Mouse (Mus musculus): Measurements from ENCODE around the gene Inpp5f. TPM values are rescaled to one million over a fixed set of nuclear protein-coding genes. Genes with fewer than 3 reads are reported as not detected.

Inpp5f gene
- polyA plus RNA-seq, 1 experiment: 3.6 TPM

GRCm38 (mm10) chr7:128678546-128678945 is 67.4 kb downstream of the Inpp5f start:
- H3K79me2 ChIP-seq (ENCODE audit: control insufficient read depth, insufficient read depth): no peaks in the 10 kb centered on the region
- TF ChIP-seq TCF12 (IDR thresholded peaks at IDR 0.05; ENCODE audit: insufficient read depth, poor library complexity, severe bottlenecking) (no peak), MYOD1 (IDR thresholded peaks at IDR 0.05; ENCODE audit: control insufficient read depth in 1 of 3, insufficient read length in 2 of 3, low read depth in 2 of 3) (no peak), E2F4 (IDR thresholded peaks at IDR 0.05; ENCODE audit: insufficient read depth) (no peak), MYOG (IDR thresholded peaks at IDR 0.05; ENCODE audit: control insufficient read depth in 1 of 3, insufficient read depth in 1 of 3, insufficient read length in 2 of 3, low read depth in 2 of 3) (no peak), MAX (IDR thresholded peaks at IDR 0.05; ENCODE audit: low read depth) (no peak), REST (IDR thresholded peaks at IDR 0.05; ENCODE audit: insufficient read depth, insufficient read length) (no peak), TCF3 (IDR thresholded peaks at IDR 0.05; ENCODE audit: insufficient read length, low read depth) (no peak), SRF (IDR thresholded peaks at IDR 0.05; ENCODE audit: control insufficient read depth, insufficient read length, low read depth) (no peak), POLR2AphosphoS2 (IDR thresholded peaks at IDR 0.05; ENCODE audit: insufficient read length, low read depth) (no peak), CEBPB (IDR thresholded peaks at IDR 0.05; ENCODE audit: insufficient read depth, poor library complexity, severe bottlenecking) (no peak), USF1 (IDR thresholded peaks at IDR 0.05; ENCODE audit: low read depth) (no peak), POLR2A (IDR thresholded peaks at IDR 0.05; ENCODE audit: insufficient read length, low read depth) (no peak)
- no peak overlapping the region for H3ac ChIP-seq (ENCODE audit: control insufficient read depth, insufficient read length)
- no peak overlapping the region for H3K4me3 ChIP-seq
- H3K36me3 ChIP-seq (ENCODE audit: control insufficient read depth, insufficient read depth): peaks cover 13% of the 10 kb centered on the region
- H3K27me3 ChIP-seq (ENCODE audit: control insufficient read depth, insufficient read depth, insufficient read length): no peaks in the 10 kb centered on the region
- H3K4me2 ChIP-seq (ENCODE audit: low read depth): no peak overlapping the region

GRCm38 (mm10) chr7:128687821-128688564 is 76.9 kb downstream of the Inpp5f start:
- H3K27me3 ChIP-seq (ENCODE audit: control insufficient read depth, insufficient read depth, insufficient read length): no peaks in the 10 kb centered on the region
- H3K36me3 ChIP-seq (ENCODE audit: control insufficient read depth, insufficient read depth): peaks cover 18% of the 10 kb centered on the region
- peak overlapping the region; percentile 38 for H3K4me2 ChIP-seq (ENCODE audit: low read depth)
- TF ChIP-seq SRF (IDR thresholded peaks at IDR 0.05; ENCODE audit: control insufficient read depth, insufficient read length, low read depth) (no peak), REST (IDR thresholded peaks at IDR 0.05; ENCODE audit: insufficient read depth, insufficient read length) (peak; percentile 73)
- no peak overlapping the region for H3ac ChIP-seq (ENCODE audit: control insufficient read depth, insufficient read length)
- no peak overlapping the region for H3K4me3 ChIP-seq
- no peaks in the 10 kb centered on the region for H3K79me2 ChIP-seq (ENCODE audit: control insufficient read depth, insufficient read depth)

- Histone ChIP-seq H3ac (ENCODE audit: control insufficient read depth, insufficient read length) (no peak overlapping the region), H3K4me2 (ENCODE audit: low read depth) (no peak overlapping the region), H3K36me3 (ENCODE audit: control insufficient read depth, insufficient read depth) (peaks cover 18% of the 10 kb centered on the region), H3K27me3 (ENCODE audit: control insufficient read depth, insufficient read depth, insufficient read length) (no peaks in the 10 kb centered on the region), H3K4me3 (no peak overlapping the region), H3K79me2 (ENCODE audit: control insufficient read depth, insufficient read depth) (no peaks in the 10 kb centered on the region)
- TF ChIP-seq USF1 (IDR thresholded peaks at IDR 0.05; ENCODE audit: low read depth) (no peak), POLR2A (IDR thresholded peaks at IDR 0.05; ENCODE audit: insufficient read length, low read depth) (no peak), TCF3 (IDR thresholded peaks at IDR 0.05; ENCODE audit: insufficient read length, low read depth) (no peak), REST (IDR thresholded peaks at IDR 0.05; ENCODE audit: insufficient read depth, insufficient read length) (no peak), MAX (IDR thresholded peaks at IDR 0.05; ENCODE audit: low read depth) (no peak), POLR2AphosphoS2 (IDR thresholded peaks at IDR 0.05; ENCODE audit: insufficient read length, low read depth) (no peak), MYOG (IDR thresholded peaks at IDR 0.05; ENCODE audit: control insufficient read depth in 1 of 3, insufficient read depth in 1 of 3, insufficient read length in 2 of 3, low read depth in 2 of 3) (no peak), SRF (IDR thresholded peaks at IDR 0.05; ENCODE audit: control insufficient read depth, insufficient read length, low read depth) (no peak), E2F4 (IDR thresholded peaks at IDR 0.05; ENCODE audit: insufficient read depth) (no peak), TCF12 (IDR thresholded peaks at IDR 0.05; ENCODE audit: insufficient read depth, poor library complexity, severe bottlenecking) (no peak), CEBPB (IDR thresholded peaks at IDR 0.05; ENCODE audit: insufficient read depth, poor library complexity, severe bottlenecking) (no peak), MYOD1 (IDR thresholded peaks at IDR 0.05; ENCODE audit: control insufficient read depth in 1 of 3, insufficient read length in 2 of 3, low read depth in 2 of 3) (no peak)
These were observed 78.2 kb downstream of the Inpp5f start for GRCm38 (mm10) chr7:128689347-128689746.

- H3K36me3 ChIP-seq (ENCODE audit: control insufficient read depth, insufficient read depth): peaks cover 18% of the 10 kb centered on the region
These were observed 78.9 kb downstream of the Inpp5f start for GRCm38 (mm10) chr7:128690070-128690469.

GRCm38 (mm10) chr7:128690796-128691195 is 79.7 kb downstream of the Inpp5f start:
- H3K4me3 ChIP-seq: no peak overlapping the region
- H3K36me3 ChIP-seq (ENCODE audit: control insufficient read depth, insufficient read depth): peaks cover 14% of the 10 kb centered on the region
- H3ac ChIP-seq (ENCODE audit: control insufficient read depth, insufficient read length): no peak overlapping the region
- TF ChIP-seq POLR2AphosphoS2 (IDR thresholded peaks at IDR 0.05; ENCODE audit: insufficient read length, low read depth) (peak; percentile 42), USF1 (IDR thresholded peaks at IDR 0.05; ENCODE audit: low read depth) (no peak)
- H3K4me2 ChIP-seq (ENCODE audit: low read depth): no peak overlapping the region
- H3K79me2 ChIP-seq (ENCODE audit: control insufficient read depth, insufficient read depth): no peaks in the 10 kb centered on the region
- H3K27me3 ChIP-seq (ENCODE audit: control insufficient read depth, insufficient read depth, insufficient read length): no peaks in the 10 kb centered on the region

More at GRCm38 (mm10) chr7:128690070-128690469, 78.9 kb downstream of the Inpp5f start:
- H3K4me3 ChIP-seq: no peak overlapping the region
- no peaks in the 10 kb centered on the region for H3K79me2 ChIP-seq (ENCODE audit: control insufficient read depth, insufficient read depth)
- no peaks in the 10 kb centered on the region for H3K27me3 ChIP-seq (ENCODE audit: control insufficient read depth, insufficient read depth, insufficient read length)
- TF ChIP-seq SRF (IDR thresholded peaks at IDR 0.05; ENCODE audit: control insufficient read depth, insufficient read length, low read depth): no peak
- no peak for TF ChIP-seq USF1 (IDR thresholded peaks at IDR 0.05; ENCODE audit: low read depth)
- no peak for TF ChIP-seq E2F4 (IDR thresholded peaks at IDR 0.05; ENCODE audit: insufficient read depth)
- no peak for TF ChIP-seq POLR2A (IDR thresholded peaks at IDR 0.05; ENCODE audit: insufficient read length, low read depth)
- TF ChIP-seq TCF3 (IDR thresholded peaks at IDR 0.05; ENCODE audit: insufficient read length, low read depth): no peak
- no peak for TF ChIP-seq CEBPB (IDR thresholded peaks at IDR 0.05; ENCODE audit: insufficient read depth, poor library complexity, severe bottlenecking)
- TF ChIP-seq MYOD1 (IDR thresholded peaks at IDR 0.05; ENCODE audit: control insufficient read depth in 1 of 3, insufficient read length in 2 of 3, low read depth in 2 of 3): no peak
- H3ac ChIP-seq (ENCODE audit: control insufficient read depth, insufficient read length): no peak overlapping the region
- H3K4me2 ChIP-seq (ENCODE audit: low read depth): no peak overlapping the region

All from myocyte (in vitro differentiated cells).